ENCODE assay signal across 8 mouse cellular contexts in the genomic region with DNA sequence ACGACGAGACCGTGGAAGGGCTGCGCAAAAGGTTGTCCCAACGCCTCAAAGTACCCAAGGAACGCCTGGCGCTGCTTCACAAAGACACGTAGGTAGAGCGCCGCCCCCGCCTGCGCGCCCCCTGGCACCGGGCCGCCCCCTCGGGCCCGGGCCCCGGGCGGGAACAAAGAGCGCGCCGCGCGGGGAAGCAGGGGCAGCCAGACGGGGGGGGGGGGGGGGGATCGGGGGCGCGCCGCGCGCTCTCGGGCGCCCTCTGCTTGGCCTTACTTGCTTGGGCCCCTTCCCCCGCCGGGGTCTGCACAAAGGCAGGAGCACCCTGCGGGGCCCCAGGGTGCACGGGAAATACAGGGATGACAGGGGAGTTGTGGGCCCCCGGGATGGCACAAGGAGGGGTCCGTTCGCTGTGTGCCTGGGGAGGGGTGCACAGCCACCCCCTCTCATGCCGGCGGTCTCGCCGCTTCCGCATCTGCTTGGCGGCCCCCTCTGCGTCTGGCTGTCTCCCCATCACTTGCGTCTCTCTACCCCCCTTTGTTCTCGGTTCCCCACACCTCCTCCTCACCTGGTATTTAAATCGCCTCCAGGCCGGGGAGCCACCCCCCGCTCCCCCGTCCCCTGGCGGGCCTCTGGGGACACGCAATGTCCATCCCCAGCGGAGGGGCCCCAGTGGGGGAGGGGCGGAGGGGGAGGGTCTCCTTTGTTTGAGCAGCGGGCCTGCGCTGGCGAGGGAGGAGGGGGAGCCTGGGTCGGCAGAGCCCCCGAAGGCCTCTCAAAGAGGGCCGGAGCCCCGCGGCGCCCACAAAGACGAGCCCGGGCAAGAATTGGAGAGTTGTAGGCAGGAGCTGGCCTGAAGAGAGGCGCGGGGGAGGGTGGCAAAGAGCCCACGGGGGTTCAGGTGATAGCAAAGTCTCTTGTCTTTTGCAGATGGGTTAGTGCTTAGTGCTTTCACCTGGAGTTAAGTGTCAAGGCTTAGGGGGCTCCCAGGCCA. TPM values are rescaled to one million over a fixed set of nuclear protein-coding genes. Genes with fewer than 3 reads are reported as not detected.
DNase-seq lines count a peak whose midpoint lies in the region; ATAC-seq lines count a peak whose summit lies in the region.

No protein-coding gene starts in this region.

- no peaks in the 10 kb centered on the region for H3K9me3 ChIP-seq in heart, embryonic 10.5 days
- H3K9me3 ChIP-seq in kidney, embryonic 14.5 days (ENCODE audit: control insufficient read depth, low read length): no peaks in the 10 kb centered on the region

- under 1% methylated on average over 45 of the region's 71 CpGs for WGBS in heart, embryonic 10.5 days
- WGBS in kidney, embryonic 14.5 days: under 1% methylated on average over 48 of the region's 71 CpGs

- H3K9ac ChIP-seq in kidney, embryonic 14.5 days (ENCODE audit: low read depth, low read length): peak overlapping the region; percentile 99

- ATAC-seq in kidney, embryonic 14.5 days (ENCODE audit: low FRiP score, low TSS enrichment): no peak
- no peak for ATAC-seq in megakaryocyte-erythroid progenitor cell, adult 5-6 weeks (replicated peaks; ENCODE audit: low FRiP score, low TSS enrichment, poor library complexity, severe bottlenecking)

- peaks cover 74% of the 10 kb centered on the region for H3K4me1 ChIP-seq in heart, embryonic 10.5 days
- peaks cover 57% of the 10 kb centered on the region for H3K4me1 ChIP-seq in kidney, embryonic 14.5 days (ENCODE audit: control insufficient read depth, insufficient read depth, low read length)

- peak overlapping the region; percentile 87 for H3K4me2 ChIP-seq in kidney, embryonic 14.5 days (replicated peaks; ENCODE audit: low read depth, low read length)

- H3K27me3 ChIP-seq in heart, embryonic 10.5 days (ENCODE audit: insufficient read depth, poor library complexity, severe bottlenecking): no peaks in the 10 kb centered on the region
- no peaks in the 10 kb centered on the region for H3K27me3 ChIP-seq in kidney, embryonic 14.5 days (ENCODE audit: control insufficient read depth, insufficient read depth, low read length)

- peak overlapping the region; percentile 98 for H3K4me3 ChIP-seq in heart, embryonic 10.5 days
- H3K4me3 ChIP-seq in kidney, embryonic 14.5 days (ENCODE audit: low read length): peak overlapping the region; percentile 97

- H3K36me3 ChIP-seq in heart, embryonic 10.5 days: peaks cover 75% of the 10 kb centered on the region
- peaks cover 55% of the 10 kb centered on the region for H3K36me3 ChIP-seq in kidney, embryonic 14.5 days (ENCODE audit: control insufficient read depth, insufficient read depth, low read length)

- H3K27ac ChIP-seq in heart, embryonic 10.5 days: peak overlapping the region; percentile 99
- peak overlapping the region; percentile 99 for H3K27ac ChIP-seq in kidney, embryonic 14.5 days (ENCODE audit: low read depth, low read length)

- DNase-seq in right cerebral cortex, postnatal 10 days (ENCODE audit: low spot score in 2 of 2): peak; percentile 79 to 83
- no peak for DNase-seq in right cerebral cortex, adult 18-20 months
- DNase-seq in cerebellum, adult 9-10 months: peak; percentile 84
- peak; percentile 85 for DNase-seq in heart, embryonic 10.5 days (ENCODE audit: low spot score)
- peak; percentile 55 for DNase-seq in lung, postnatal 14 days
- DNase-seq in spleen, postnatal 10 days (ENCODE audit: low spot score in 2 of 2): peak; percentile 71 to 73

RNA-seq across cellular contexts. Expression of a gene that starts 2.4 kb away (rescaled TPM):
- polyA plus RNA-seq in heart, embryonic 10.5 days (2016; fragmentation: Nextera tagmentation; extraction: Ambion mirVana): 16.1 and 24.4 TPM in 2 replicates
- polyA plus RNA-seq in kidney, embryonic 14.5 days (2014; fragmentation: Nextera tagmentation; extraction: Ambion mirVana): 42.3 and 46.2 TPM in 2 replicates
- 30.9 and 34.0 TPM in 2 replicates for total RNA-seq in megakaryocyte-erythroid progenitor cell, adult 5-6 weeks (2014; fragmentation: Nextera tagmentation)
- 9.4 and 10.5 TPM in 2 replicates for total RNA-seq in megakaryocyte-erythroid progenitor cell, adult 5-6 weeks (2017)

RNA-seq across cellular contexts. Expression of a gene that starts 9.9 kb away (rescaled TPM):
- 2.0 and 4.0 TPM in 2 replicates for polyA plus RNA-seq in heart, embryonic 10.5 days (2016; fragmentation: Nextera tagmentation; extraction: Ambion mirVana)
- polyA plus RNA-seq in kidney, embryonic 14.5 days (2014; fragmentation: Nextera tagmentation; extraction: Ambion mirVana): 8.1 and 8.4 TPM in 2 replicates
- total RNA-seq in megakaryocyte-erythroid progenitor cell, adult 5-6 weeks (2014; fragmentation: Nextera tagmentation): 5.2 and 10.5 TPM in 2 replicates
- 3.7 TPM in 1 of 2 replicates, not detected in the other for total RNA-seq in megakaryocyte-erythroid progenitor cell, adult 5-6 weeks (2017)

RNA-seq across cellular contexts. Expression of a gene that starts 12.1 kb away (rescaled TPM):
- polyA plus RNA-seq in heart, embryonic 10.5 days (2016; fragmentation: Nextera tagmentation; extraction: Ambion mirVana): 689 and 872 TPM in 2 replicates
- 519 and 582 TPM in 2 replicates for polyA plus RNA-seq in kidney, embryonic 14.5 days (2014; fragmentation: Nextera tagmentation; extraction: Ambion mirVana)
- 282 and 325 TPM in 2 replicates for total RNA-seq in megakaryocyte-erythroid progenitor cell, adult 5-6 weeks (2014; fragmentation: Nextera tagmentation)
- total RNA-seq in megakaryocyte-erythroid progenitor cell, adult 5-6 weeks (2017): 29.3 and 49.3 TPM in 2 replicates

RNA-seq across cellular contexts. Expression of a gene that starts 15.3 kb away (rescaled TPM):
- polyA plus RNA-seq in heart, embryonic 10.5 days (2016; fragmentation: Nextera tagmentation; extraction: Ambion mirVana): 85.7 and 98.0 TPM in 2 replicates
- polyA plus RNA-seq in kidney, embryonic 14.5 days (2014; fragmentation: Nextera tagmentation; extraction: Ambion mirVana): 80.0 and 104 TPM in 2 replicates
- 31.5 and 44.0 TPM in 2 replicates for total RNA-seq in megakaryocyte-erythroid progenitor cell, adult 5-6 weeks (2014; fragmentation: Nextera tagmentation)
- 30.8 and 73.1 TPM in 2 replicates for total RNA-seq in megakaryocyte-erythroid progenitor cell, adult 5-6 weeks (2017)

RNA-seq across cellular contexts. Expression of a gene that starts 22.2 kb away (rescaled TPM):
- 11.7 and 13.9 TPM in 2 replicates for polyA plus RNA-seq in heart, embryonic 10.5 days (2016; fragmentation: Nextera tagmentation; extraction: Ambion mirVana)
- 10.3 and 12.1 TPM in 2 replicates for polyA plus RNA-seq in kidney, embryonic 14.5 days (2014; fragmentation: Nextera tagmentation; extraction: Ambion mirVana)
- total RNA-seq in megakaryocyte-erythroid progenitor cell, adult 5-6 weeks (2014; fragmentation: Nextera tagmentation): 14.2 and 22.9 TPM in 2 replicates
- 25.4 and 27.8 TPM in 2 replicates for total RNA-seq in megakaryocyte-erythroid progenitor cell, adult 5-6 weeks (2017)
